Mouse (Mus musculus): ENCODE results near the gene Zfp638. TPM values are rescaled to one million over a fixed set of nuclear protein-coding genes. Genes with fewer than 3 reads are reported as not detected.
A peak's percentile ranks its signal among the peaks of the same experiment; 100 is the strongest.
"Not testable (repeated sequence)": the region's sequence is repeated elsewhere in the genome, so short reads cannot be mapped to it uniquely, and the experiment has no call there.

Gene Zfp638
- 186 to 334 TPM (median 275 TPM) in 3 replicates for total RNA-seq (2017)

DNA sequence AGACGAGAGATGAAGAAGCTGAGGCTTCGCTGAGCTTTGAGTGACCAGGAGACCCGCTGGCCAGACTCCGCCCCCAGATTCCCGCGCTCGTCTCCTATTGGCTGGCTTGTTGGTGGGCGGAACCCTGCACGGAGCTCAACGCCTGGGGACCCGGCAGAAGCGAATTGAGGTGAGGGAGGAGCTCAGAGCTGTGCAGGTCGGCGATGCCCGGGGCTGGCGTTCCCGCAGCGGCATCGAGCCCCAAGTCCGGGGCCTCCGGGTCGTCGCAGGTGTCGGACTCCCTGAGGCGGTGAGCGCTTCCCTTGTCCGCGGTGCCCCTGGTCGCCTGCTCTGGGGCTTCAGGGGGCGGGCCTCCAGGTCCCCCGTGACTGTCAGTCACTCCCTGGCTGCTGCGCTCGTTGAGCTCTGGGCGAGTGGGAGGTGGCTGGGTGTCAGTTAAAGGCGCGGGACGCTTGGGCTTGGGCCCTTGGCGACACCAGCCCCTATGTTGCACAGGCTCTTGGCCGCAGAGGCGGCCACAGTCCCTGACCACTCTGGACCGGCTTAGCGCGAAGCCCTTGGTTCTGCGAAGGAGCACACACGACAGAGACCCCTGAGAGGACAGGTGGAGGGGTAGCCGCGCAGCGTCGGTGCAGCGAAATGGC is at the start of gene Zfp638:
Zfp638 (plus strand) TSS at position 156 of the 644 bp plus-strand sequence.
- peak; percentile 98 for ATAC-seq (replicated peaks; ENCODE audit: insufficient number of reproducible peaks, low FRiP score, low TSS enrichment, poor library complexity, severe bottlenecking)

DNA sequence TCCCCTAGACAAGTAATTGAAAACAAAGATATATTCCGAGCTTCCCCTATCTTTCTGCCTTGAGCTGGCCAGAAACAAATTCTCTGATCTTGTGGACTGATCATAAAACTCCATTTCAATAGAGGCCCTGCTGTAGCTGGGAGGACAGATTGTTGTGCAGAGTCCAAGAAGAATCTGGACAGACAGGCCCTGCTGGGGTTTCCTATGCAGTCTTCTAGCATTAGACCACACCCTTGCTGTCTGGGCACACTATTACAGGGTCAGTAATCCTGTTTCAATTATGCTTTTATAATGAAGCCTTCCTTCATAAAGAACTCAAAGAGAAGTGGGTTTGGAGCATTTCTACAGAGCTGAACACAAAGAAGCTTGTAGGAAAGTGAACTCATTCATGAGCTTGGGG is 47.9 kb upstream of the Zfp638 start:
- no peak for ATAC-seq (replicated peaks; ENCODE audit: insufficient number of reproducible peaks, low FRiP score, low TSS enrichment, poor library complexity, severe bottlenecking)

DNA sequence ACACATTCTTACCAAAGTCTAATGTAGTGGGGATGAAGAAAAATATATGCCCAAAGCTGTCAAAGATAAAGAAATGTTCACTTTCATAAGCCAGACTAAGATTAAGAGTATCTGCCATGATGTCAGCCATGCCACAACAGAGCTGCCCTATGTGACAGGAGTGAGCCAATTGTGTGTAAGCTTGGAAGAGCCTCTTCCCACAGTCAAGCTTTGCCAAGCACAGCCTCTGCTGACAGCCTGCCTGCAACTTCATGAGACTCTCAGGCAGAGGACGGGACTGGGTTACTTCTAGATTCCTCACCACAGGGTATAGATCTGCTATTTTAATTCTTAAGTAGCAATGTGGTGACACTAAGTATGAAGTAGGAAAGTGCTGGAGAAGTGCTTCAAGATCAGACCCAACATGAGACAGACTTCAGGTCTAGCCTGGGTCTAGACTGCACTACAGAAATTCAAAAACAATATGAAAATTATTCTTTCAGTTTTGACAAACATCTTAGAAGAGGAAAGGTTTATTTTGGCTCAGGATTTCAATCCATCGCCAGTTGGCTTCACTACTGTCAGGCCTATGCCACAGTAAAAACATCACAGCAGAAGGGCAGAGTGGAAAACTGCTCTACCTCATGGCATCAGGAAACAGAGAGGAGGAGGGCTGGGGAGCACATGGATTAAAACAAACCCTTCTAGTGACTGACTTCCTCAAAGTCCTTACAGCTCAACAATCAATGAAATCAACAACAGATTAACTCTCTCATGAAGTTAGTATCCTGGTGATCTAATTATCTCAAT is 46.0 kb upstream of the Zfp638 start:
- no peak for ATAC-seq (replicated peaks; ENCODE audit: insufficient number of reproducible peaks, low FRiP score, low TSS enrichment, poor library complexity, severe bottlenecking)

DNA sequence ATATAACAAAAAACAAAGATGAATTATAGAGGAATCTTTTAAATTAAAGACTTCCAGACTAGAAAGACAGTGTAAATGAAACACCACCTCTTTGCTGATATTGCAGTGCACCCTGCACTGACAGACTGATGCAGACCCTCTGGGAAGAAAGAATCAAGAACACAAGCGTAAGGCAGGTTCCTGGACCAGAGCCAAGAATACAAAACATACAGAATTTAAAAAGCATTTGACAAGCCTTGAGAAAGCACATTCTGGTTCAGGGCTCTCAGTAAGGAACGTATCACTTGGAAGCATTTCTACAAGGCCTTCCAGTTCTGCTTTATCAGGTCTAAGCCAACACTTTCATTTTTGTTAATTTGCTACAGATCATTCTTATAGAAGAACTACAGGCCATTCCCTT is 45.1 kb upstream of the Zfp638 start:
- no peak for ATAC-seq (replicated peaks; ENCODE audit: insufficient number of reproducible peaks, low FRiP score, low TSS enrichment, poor library complexity, severe bottlenecking)

DNA sequence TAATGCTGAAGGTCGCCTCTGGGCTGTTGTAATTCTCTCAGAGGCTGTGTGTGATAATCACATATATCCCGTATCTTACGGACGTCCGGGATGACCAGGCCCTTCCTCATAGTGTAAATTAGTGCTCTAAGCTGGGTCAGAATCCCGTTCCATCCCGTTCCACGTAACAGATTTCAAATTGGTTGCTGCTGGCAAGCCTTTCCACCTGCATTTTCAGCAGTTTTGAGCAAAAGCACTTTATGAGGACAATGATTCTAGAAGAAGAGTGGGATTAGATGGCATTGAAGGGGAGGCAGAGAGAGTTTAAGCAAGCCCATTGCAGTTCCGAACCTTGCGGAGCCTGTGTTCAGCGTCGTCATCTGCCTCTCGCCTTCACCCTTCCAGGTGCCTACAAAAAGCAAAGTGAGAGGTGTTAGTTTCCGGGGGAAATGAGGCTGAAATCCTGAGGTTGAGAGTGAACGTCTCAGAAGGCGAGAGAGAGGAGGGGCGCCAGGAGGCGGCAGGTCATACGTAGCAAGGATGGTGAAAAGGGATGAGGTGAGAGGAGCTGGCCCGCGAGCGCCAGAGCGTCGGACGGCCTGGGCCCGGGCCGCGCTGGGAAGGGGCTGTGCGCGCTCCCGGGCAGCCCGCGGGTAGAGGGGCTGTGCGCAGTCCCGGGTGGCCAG is 35.8 kb upstream of the Zfp638 start:
- ATAC-seq (replicated peaks; ENCODE audit: insufficient number of reproducible peaks, low FRiP score, low TSS enrichment, poor library complexity, severe bottlenecking): 0 out of 2 replicates have a peak, but pooled peaks have one; percentile 15

DNA sequence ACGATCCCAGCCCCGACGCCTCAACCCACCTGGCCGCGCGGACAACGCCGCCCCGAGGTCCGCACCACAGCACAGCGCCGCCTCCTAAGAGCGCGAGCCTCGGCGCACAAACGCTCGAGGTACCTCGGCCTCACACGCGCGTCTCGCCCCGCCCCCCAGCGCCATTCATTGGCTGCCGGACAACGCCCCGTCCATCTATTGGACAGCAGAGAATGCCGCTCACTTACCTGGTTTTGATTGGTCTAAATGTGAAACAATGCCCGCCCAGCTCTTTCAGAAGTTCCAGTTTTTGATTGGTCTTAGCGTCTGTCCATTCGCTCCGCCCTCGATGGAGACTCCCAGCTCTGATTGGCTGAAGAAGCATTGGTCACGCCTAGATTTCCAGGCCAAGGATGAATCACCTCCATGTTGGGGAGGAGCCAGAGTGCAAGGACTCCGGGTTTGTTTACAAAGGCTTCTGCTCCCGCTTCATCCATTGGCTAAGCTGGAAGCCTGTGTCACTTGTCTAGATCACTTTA is 35.2 kb upstream of the Zfp638 start, which contains the start of gene Paip2b:
Paip2b (minus strand) TSS at position 136 of the 518 bp plus-strand sequence.
- peak; percentile 98 for ATAC-seq (replicated peaks; ENCODE audit: insufficient number of reproducible peaks, low FRiP score, low TSS enrichment, poor library complexity, severe bottlenecking)

DNA sequence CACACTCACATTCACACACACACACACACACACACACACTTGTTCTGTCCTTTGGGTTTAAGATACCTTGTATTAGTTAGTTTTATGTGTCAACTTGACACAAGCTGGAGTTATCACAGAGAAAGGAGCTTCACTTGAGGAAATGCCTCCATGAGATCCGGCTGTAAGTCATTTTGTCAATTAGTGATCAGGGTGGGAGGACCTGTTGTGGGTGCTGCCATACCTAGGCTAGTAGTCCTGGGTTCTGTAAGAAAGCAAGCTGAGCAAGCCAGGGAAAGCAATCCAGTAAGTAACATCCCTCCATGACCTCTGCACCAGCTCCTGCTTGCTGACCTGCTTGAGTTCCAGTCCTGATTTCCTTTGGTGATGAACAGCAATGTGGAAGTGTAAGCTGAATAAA is 34.5 kb upstream of the Zfp638 start:
- not testable (repeated sequence) for ATAC-seq (replicated peaks; ENCODE audit: insufficient number of reproducible peaks, low FRiP score, low TSS enrichment, poor library complexity, severe bottlenecking)

DNA sequence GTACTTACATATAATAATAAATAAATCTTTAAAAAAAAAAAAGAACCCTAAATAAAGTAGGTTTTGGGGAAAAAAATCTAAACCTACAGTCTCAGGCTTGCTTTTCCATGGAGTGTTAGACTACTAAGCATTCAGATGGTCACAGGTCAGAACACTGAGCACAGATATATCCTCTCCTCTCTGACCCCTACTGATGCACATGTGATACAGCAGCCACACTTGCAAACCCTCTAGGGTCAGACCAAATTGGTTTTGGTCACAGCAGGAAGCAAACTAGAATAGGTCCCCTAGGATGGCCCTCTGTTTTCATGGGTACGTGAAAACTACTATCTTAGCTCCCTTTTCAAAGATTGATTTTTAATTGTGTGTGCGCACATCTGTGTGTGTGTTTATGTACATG is 30.1 kb upstream of the Zfp638 start:
- ATAC-seq (replicated peaks; ENCODE audit: insufficient number of reproducible peaks, low FRiP score, low TSS enrichment, poor library complexity, severe bottlenecking): no peak

DNA sequence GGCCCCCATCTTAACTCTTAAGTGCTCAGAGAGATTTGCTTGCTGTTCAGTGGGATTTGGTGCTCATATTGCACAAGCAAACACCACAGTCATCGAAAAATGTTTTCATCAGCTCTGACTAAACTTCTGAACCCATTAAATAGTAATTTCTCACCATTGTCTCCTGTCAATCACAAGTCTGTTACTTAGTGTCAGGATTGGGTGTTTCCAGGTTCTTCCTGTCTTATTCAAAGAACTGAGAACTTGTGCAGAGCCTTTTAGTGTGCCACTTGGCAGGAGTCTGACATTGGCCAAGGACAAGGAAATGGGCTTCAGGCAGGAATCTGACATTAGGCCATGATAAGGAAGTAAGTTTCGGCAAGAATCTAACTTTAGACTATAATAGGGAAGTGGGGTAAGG is 28.9 kb upstream of the Zfp638 start:
- ATAC-seq (replicated peaks; ENCODE audit: insufficient number of reproducible peaks, low FRiP score, low TSS enrichment, poor library complexity, severe bottlenecking): no peak

DNA sequence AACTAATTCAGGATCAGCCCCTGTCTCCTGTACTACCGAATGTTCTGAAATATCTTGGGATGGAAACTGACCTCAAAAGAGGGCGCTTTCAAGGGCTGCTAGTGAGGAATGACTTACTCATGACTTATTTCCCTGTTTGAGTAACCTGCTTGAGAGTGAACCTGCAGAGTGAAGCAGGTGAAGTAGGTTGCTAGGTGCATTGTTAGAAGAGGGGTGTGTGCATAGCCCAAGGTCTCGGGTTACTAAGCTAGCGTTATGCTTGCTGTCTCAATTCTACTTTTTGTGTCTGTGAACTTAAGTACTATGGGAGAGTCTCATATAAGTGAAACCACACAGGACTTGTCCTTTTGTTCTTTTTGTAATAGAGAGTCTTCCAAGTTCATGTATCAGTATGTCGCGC is 26.8 kb upstream of the Zfp638 start:
- no peak for ATAC-seq (replicated peaks; ENCODE audit: insufficient number of reproducible peaks, low FRiP score, low TSS enrichment, poor library complexity, severe bottlenecking)

DNA sequence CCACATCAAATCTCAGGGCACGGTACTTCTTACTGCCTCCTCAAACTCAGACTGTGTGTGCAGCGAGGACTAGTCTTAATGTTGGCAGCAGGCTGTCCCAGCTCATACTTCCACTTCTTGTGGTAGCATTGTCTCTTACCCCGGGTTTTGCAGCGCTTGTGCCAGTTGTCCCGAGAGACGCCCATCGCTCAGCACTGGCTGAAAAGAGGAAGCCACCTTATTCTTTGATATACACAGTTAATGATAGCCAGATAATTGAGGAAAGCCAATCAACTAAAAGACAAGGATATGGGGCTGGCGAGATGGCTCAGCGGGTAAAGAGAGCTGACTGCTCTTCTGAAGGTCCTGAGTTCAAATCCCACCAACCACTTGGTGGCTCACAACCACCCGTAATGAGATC is 22.0 kb upstream of the Zfp638 start:
- no peak for ATAC-seq (replicated peaks; ENCODE audit: insufficient number of reproducible peaks, low FRiP score, low TSS enrichment, poor library complexity, severe bottlenecking)

DNA sequence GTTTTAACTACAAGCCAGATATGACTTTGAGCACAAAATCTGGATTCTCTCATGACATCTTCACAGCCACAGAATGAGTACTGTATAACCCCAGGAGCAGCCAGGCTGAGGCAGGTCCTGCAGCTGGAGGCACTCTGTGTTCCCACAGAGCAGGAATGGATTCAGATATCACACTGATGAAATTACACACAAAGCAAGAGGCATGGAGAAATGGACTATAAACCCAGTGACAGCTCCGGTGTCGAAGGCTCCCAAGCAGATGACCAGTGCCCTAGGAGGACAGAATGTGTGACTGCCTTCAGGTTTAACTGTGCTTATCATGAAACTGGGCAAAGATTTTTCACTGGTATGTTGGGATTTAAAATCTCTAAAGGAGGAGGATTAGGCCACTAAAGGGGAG is 20.8 kb upstream of the Zfp638 start:
- no peak for ATAC-seq (replicated peaks; ENCODE audit: insufficient number of reproducible peaks, low FRiP score, low TSS enrichment, poor library complexity, severe bottlenecking)

DNA sequence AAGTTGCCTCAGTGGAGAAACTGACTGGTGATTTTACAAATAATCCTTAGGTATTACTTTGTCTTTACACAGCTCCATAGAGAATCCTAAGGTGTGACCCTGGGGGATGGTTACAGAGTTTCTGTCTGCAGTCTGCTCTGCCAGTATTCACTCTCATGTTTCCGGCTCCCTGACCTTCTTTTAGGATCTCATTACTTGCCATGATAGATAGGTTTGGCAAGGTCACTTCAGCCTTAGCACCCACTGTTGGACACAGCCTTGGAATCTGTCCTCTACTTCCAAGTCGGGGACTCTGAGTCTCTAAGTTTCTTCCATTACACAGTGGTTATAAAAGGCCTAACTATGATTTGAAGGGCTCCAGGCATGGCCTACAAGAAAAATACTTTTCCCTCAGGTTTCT is 17.5 kb upstream of the Zfp638 start:
- ATAC-seq (replicated peaks; ENCODE audit: insufficient number of reproducible peaks, low FRiP score, low TSS enrichment, poor library complexity, severe bottlenecking): no peak

DNA sequence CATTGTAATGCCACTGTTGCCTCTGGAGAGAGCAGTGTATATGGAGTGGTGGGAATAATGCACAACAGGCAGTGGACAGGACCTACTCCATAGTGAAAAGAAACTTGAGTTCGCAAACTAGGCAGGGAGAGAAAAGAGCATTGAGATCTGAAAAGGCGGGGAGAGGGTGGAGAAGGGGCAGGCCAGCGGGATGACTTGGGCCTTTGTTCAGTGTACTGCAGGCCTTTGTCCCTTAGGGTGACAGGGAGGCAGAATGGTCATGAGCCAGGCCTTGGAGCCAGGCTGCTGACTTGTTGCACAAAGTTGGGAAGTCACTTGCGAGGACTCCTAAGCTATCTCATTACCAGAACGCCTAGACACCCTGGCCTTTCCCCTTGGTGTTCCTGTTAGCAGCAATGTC is 9.4 kb upstream of the Zfp638 start:
- no peak for ATAC-seq (replicated peaks; ENCODE audit: insufficient number of reproducible peaks, low FRiP score, low TSS enrichment, poor library complexity, severe bottlenecking)

DNA sequence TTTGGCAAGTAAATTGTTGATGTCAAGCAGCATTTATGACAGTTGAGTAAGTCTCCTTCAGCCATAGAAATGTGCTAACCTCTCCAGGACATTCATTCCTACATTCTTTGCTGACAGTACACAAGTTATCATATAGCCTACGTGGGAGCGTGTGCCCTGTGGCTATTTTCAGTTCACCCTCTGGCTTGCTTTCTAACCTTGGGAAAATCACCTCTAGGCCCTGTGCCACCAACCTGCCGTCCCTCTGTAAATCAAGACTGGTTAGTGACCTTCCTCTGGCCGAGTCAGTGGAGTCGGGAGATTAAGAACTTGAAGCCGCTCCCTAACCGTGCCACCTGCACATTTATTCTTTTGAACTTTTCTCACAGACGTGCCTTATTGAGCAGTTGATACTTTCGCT is 6.9 kb upstream of the Zfp638 start:
- no peak for ATAC-seq (replicated peaks; ENCODE audit: insufficient number of reproducible peaks, low FRiP score, low TSS enrichment, poor library complexity, severe bottlenecking)

DNA sequence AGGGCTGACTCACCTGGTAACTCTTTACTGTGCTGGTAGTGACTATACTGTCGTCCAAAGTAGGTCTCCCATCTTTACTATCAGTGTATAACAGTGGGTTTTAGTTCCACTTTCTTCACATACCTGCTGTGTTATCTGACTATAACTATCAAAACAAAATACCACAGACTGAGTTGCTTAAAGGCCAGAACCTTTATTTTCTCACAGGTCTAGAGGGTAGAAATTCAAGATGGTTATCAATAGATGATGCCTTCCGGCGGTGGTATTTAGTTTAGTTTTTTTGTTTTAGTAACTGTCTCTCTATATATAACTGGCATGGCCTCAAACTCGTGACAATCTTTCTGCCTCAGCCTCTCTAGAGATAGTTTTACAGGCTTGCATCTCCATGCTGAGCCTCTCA is 3.4 kb upstream of the Zfp638 start:
- no peak for ATAC-seq (replicated peaks; ENCODE audit: insufficient number of reproducible peaks, low FRiP score, low TSS enrichment, poor library complexity, severe bottlenecking)

DNA sequence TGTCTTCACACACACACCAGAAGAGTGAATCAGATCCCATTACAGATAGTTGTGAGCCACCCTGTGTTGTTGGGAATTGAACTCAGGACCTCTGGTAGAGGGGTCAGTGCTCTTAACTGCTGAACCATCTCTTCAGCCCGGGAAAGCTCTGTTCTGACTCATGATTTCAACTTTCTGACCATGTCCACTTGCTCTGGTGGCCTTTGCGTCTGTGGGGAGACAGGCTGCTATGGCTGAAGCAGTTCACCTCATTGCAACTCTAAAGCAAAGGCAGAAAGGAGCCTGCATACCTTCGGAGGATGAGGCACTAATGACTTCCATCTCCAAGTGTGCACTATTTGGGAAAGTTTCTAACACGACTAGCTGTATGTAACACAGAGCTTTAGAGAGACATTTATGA is 486 bp upstream of the Zfp638 start:
- ATAC-seq (replicated peaks; ENCODE audit: insufficient number of reproducible peaks, low FRiP score, low TSS enrichment, poor library complexity, severe bottlenecking): no peak

DNA sequence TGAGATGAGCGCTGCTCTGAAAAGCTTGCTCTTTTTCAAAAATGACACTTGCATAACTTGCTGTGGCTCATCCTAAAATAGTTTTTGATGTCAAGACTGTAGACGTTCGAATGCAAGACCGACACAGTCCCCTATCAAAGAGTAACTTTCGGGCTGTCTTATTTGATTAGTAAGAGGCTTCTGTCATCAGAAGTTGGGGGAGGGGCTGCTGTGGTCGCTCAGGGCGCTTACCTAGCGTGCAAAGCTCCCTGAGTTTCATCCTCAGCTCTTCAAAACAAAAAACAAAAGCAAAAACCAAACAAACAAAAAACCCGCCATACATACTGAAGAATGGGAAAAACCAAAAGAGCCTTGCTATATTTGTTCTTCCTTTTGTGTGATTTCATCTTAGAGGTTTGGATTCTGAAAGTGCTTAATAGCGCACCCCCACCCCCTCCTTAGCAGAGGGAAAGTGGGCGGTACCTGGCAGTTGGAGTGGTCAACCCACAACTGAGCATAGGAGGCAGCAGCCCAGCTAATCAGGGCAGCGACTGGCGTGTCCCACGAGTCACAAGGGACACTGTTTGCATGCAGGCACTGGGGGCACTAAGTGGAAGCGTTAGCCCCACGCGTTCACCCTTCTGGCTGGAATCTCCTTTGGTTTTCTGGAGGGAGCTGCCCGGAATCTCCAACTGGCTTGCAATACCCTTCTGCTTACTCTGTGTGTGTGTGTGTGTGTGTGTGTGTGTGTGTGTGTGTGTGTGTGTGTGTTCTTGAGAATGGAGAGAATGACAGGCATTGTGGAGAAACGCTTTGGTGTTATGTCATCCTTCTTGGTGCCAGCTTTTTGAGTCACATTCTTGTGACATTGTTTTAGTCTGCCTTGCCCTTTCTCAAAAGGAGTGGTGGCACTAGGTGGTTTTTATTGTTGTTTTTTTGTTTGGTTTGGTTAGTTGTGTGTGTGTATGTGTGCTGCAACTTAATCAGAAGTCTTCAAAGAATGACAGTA is 983 bp downstream of the Zfp638 start:
- no peak for ATAC-seq (replicated peaks; ENCODE audit: insufficient number of reproducible peaks, low FRiP score, low TSS enrichment, poor library complexity, severe bottlenecking)
